Mouse (Mus musculus) kidney, embryonic 15.5 days (tissue): ENCODE measurements around the gene Adamts8. TPM values are rescaled to one million over a fixed set of nuclear protein-coding genes. Genes with fewer than 3 reads are reported as not detected.
A peak's percentile ranks its signal among the peaks of the same experiment; 100 is the strongest.

Source experiments
- ATAC-seq: fragments of 200-750 bp; cut with Nextera tagmentation; replicated peaks from 2 replicates; pipeline ENCODE4 v1.8.0; 2017; ENCODE audit warnings: moderate TSS enrichment; ENCODE audit not compliant: low FRiP score
- H3K27ac ChIP-seq: fragments of 300-500 bp; sonication (generic); 2 replicates; pipeline ENCODE4 v1.5.1; 2015; ENCODE audit warnings: mild to moderate bottlenecking, inconsistent platforms
- H3K27me3 ChIP-seq: fragments of 300-500 bp; sonication (generic); 2 replicates; pipeline ENCODE4 v1.6.1; 2015; ENCODE audit warnings: inconsistent platforms
- H3K36me3 ChIP-seq: fragments of 300-500 bp; sonication (generic); 2 replicates; pipeline ENCODE4 v1.6.1; 2015; ENCODE audit warnings: inconsistent platforms
- H3K4me1 ChIP-seq: fragments of 300-500 bp; sonication (generic); 2 replicates; pipeline ENCODE4 v1.6.1; 2015; ENCODE audit warnings: inconsistent platforms
- H3K4me2 ChIP-seq: fragments of 300-500 bp; sonication (generic); 2 replicates; pipeline ENCODE4 v1.6.1; 2015; ENCODE audit warnings: moderate library complexity, mild to moderate bottlenecking, inconsistent platforms
- H3K4me3 ChIP-seq: fragments of 300-500 bp; sonication (generic); replicated peaks from 2 replicates; pipeline ENCODE4 v1.5.1; 2015; ENCODE audit warnings: mild to moderate bottlenecking, inconsistent platforms
- H3K9ac ChIP-seq: fragments of 300-500 bp; sonication (generic); 2 replicates; pipeline ENCODE4 v1.6.1; 2015; ENCODE audit warnings: mild to moderate bottlenecking, inconsistent platforms
- H3K9me3 ChIP-seq: fragments of 300-500 bp; sonication (generic); replicated peaks from 2 replicates; pipeline ENCODE4 v1.6.1; 2016; ENCODE audit warnings: inconsistent platforms
- WGBS: fragments of 180-500 bp; shearing (Covaris S2); methylation state at CpG from one replicate; pipeline ENCODE4 v1.1.7; 2015; ENCODE audit warnings: mixed read lengths; 5-methylcytosine and 5-hydroxymethylcytosine counted together
- polyA plus RNA-seq: library from polyadenylated mRNA; unstranded; fragments of >200 nt; fragmentation: Nextera tagmentation; extraction: Ambion mirVana; gene quantifications from 2 replicates; pipeline ENCODE4 v1.2.1, GENCODE M21; 2015

Gene Adamts8
- polyA plus RNA-seq, 1 experiment from 2014 or later: 1.8 TPM

GRCm38 (mm10) chr9:30932346-30932745, 10.0 kb upstream of the Adamts8 start:
- Histone ChIP-seq H3K36me3 (no peaks in the 10 kb centered on the region), H3K4me1 (peaks cover 6% of the 10 kb centered on the region; the same call in 1 of the 2 replicates), H3K4me2 (no peak overlapping the region), H3K27me3 (peaks cover 2% of the 10 kb centered on the region; the same call in 1 of the 2 replicates), H3K9me3 (no peaks in the 10 kb centered on the region), H3K4me3 (no peak overlapping the region), H3K27ac (no peak overlapping the region), H3K9ac (no peak overlapping the region)
- no peak for ATAC-seq
- 72% methylated on average over 4 of the region's 4 CpGs for WGBS

- Histone ChIP-seq H3K9me3 (no peaks in the 10 kb centered on the region), H3K4me2 (no peak overlapping the region), H3K36me3 (no peaks in the 10 kb centered on the region), H3K9ac (no peak overlapping the region), H3K4me1 (peaks cover 6% of the 10 kb centered on the region; the same call in 1 of the 2 replicates), H3K4me3 (no peak overlapping the region), H3K27ac (no peak overlapping the region), H3K27me3 (peaks cover 13% of the 10 kb centered on the region)
- no peak for ATAC-seq
- 47% methylated on average over 6 of the region's 6 CpGs for WGBS
Observed at GRCm38 (mm10) chr9:30934827-30935226, 7.5 kb upstream of the Adamts8 start.

GRCm38 (mm10) chr9:30936674-30937438, 5.5 kb upstream of the Adamts8 start:
- Histone ChIP-seq H3K27ac (no peak overlapping the region), H3K4me3 (no peak overlapping the region), H3K4me1 (peaks cover 6% of the 10 kb centered on the region; the same call in 1 of the 2 replicates), H3K4me2 (peak overlapping the region; percentile 38; the same call in 1 of the 2 replicates), H3K36me3 (no peaks in the 10 kb centered on the region), H3K9ac (no peak overlapping the region), H3K27me3 (peaks cover 28% of the 10 kb centered on the region), H3K9me3 (no peaks in the 10 kb centered on the region)
- whole genome bisulfite sequencing: 37% methylated on average over 9 of the region's 9 CpGs
- ATAC-seq: peak; percentile 62

GRCm38 (mm10) chr9:30940328-30940727, 2.0 kb upstream of the Adamts8 start:
- H3K27me3 ChIP-seq: peaks cover 63% of the 10 kb centered on the region
- H3K4me2 ChIP-seq: no peak overlapping the region
- no peak overlapping the region for H3K9ac ChIP-seq
- H3K4me3 ChIP-seq: no peak overlapping the region
- H3K27ac ChIP-seq: no peak overlapping the region
- WGBS: 3% methylated on average over 6 of the region's 6 CpGs
- no peak for ATAC-seq
- H3K36me3 ChIP-seq: no peaks in the 10 kb centered on the region
- peaks cover 25% of the 10 kb centered on the region for H3K4me1 ChIP-seq
- H3K9me3 ChIP-seq: no peaks in the 10 kb centered on the region

GRCm38 (mm10) chr9:30943341-30943740, 979 bp downstream of the Adamts8 start:
- H3K4me2 ChIP-seq: peak overlapping the region; percentile 99
- no peaks in the 10 kb centered on the region for H3K36me3 ChIP-seq
- peaks cover 19% of the 10 kb centered on the region for H3K4me1 ChIP-seq
- H3K4me3 ChIP-seq: peak overlapping the region; percentile 59
- no peaks in the 10 kb centered on the region for H3K9me3 ChIP-seq
- H3K9ac ChIP-seq: peak overlapping the region; percentile 45
- under 1% methylated on average over 14 of the region's 14 CpGs for WGBS
- H3K27me3 ChIP-seq: peaks cover 76% of the 10 kb centered on the region
- 0 out of 2 replicates have a peak, but pooled peaks have one; percentile 5 for ATAC-seq
- no peak overlapping the region for H3K27ac ChIP-seq

- Histone ChIP-seq H3K27me3 (peaks cover 69% of the 10 kb centered on the region), H3K4me3 (no peak overlapping the region), H3K36me3 (no peaks in the 10 kb centered on the region), H3K9ac (no peak overlapping the region), H3K9me3 (no peaks in the 10 kb centered on the region), H3K27ac (no peak overlapping the region), H3K4me1 (peaks cover 19% of the 10 kb centered on the region), H3K4me2 (no peak overlapping the region)
- no peak for ATAC-seq
- 25% methylated on average over 1 of the region's 1 CpGs for WGBS
Observed at GRCm38 (mm10) chr9:30944234-30944633, 1.9 kb downstream of the Adamts8 start.

- no peak for ATAC-seq
- H3K9me3 ChIP-seq: no peaks in the 10 kb centered on the region
- no peak overlapping the region for H3K27ac ChIP-seq
- WGBS: 63% methylated on average over 1 of the region's 1 CpGs
- H3K4me1 ChIP-seq: peaks cover 19% of the 10 kb centered on the region
- no peak overlapping the region for H3K4me3 ChIP-seq
- no peak overlapping the region for H3K9ac ChIP-seq
- no peak overlapping the region for H3K4me2 ChIP-seq
- H3K27me3 ChIP-seq: peaks cover 66% of the 10 kb centered on the region
- H3K36me3 ChIP-seq: no peaks in the 10 kb centered on the region
Observed at GRCm38 (mm10) chr9:30945276-30945675, 2.9 kb downstream of the Adamts8 start.

- Histone ChIP-seq H3K4me2 (no peak overlapping the region), H3K36me3 (no peaks in the 10 kb centered on the region), H3K27ac (no peak overlapping the region), H3K4me1 (no peaks in the 10 kb centered on the region), H3K9me3 (no peaks in the 10 kb centered on the region), H3K9ac (no peak overlapping the region), H3K4me3 (no peak overlapping the region), H3K27me3 (peaks cover 26% of the 10 kb centered on the region)
- WGBS: 80% methylated on average over 3 of the region's 3 CpGs
- ATAC-seq: no peak
Observed at GRCm38 (mm10) chr9:30949422-30949821, 7.1 kb downstream of the Adamts8 start.

- no peaks in the 10 kb centered on the region for H3K4me1 ChIP-seq
- H3K4me2 ChIP-seq: no peak overlapping the region
- WGBS: 76% methylated on average over 4 of the region's 4 CpGs
- no peaks in the 10 kb centered on the region for H3K9me3 ChIP-seq
- H3K27ac ChIP-seq: no peak overlapping the region
- H3K9ac ChIP-seq: no peak overlapping the region
- peaks cover 20% of the 10 kb centered on the region for H3K27me3 ChIP-seq
- no peaks in the 10 kb centered on the region for H3K36me3 ChIP-seq
- no peak overlapping the region for H3K4me3 ChIP-seq
- ATAC-seq: no peak
Observed at GRCm38 (mm10) chr9:30949971-30950370, 7.6 kb downstream of the Adamts8 start.

- Histone ChIP-seq H3K4me2 (no peak overlapping the region), H3K27ac (no peak overlapping the region), H3K4me1 (no peaks in the 10 kb centered on the region), H3K9ac (no peak overlapping the region), H3K4me3 (no peak overlapping the region), H3K36me3 (no peaks in the 10 kb centered on the region), H3K9me3 (no peaks in the 10 kb centered on the region), H3K27me3 (peaks cover 14% of the 10 kb centered on the region)
- ATAC-seq: no peak
- 64% methylated on average over 4 of the region's 4 CpGs for WGBS
Observed at GRCm38 (mm10) chr9:30950592-30950991, 8.2 kb downstream of the Adamts8 start.

GRCm38 (mm10) chr9:30951461-30951860, 9.1 kb downstream of the Adamts8 start:
- Histone ChIP-seq H3K27ac (no peak overlapping the region), H3K9ac (no peak overlapping the region), H3K4me1 (no peaks in the 10 kb centered on the region), H3K4me2 (no peak overlapping the region), H3K36me3 (no peaks in the 10 kb centered on the region), H3K9me3 (no peaks in the 10 kb centered on the region), H3K4me3 (no peak overlapping the region), H3K27me3 (peaks cover 5% of the 10 kb centered on the region; the same call in 1 of the 2 replicates)
- ATAC-seq: no peak
- 85% methylated on average over 5 of the region's 5 CpGs for WGBS

- H3K36me3 ChIP-seq: no peaks in the 10 kb centered on the region
- H3K4me2 ChIP-seq: no peak overlapping the region
- H3K4me1 ChIP-seq: no peaks in the 10 kb centered on the region
- no peak overlapping the region for H3K9ac ChIP-seq
- H3K27ac ChIP-seq: no peak overlapping the region
- 52% methylated on average over 8 of the region's 8 CpGs for WGBS
- no peak for ATAC-seq
- no peak overlapping the region for H3K4me3 ChIP-seq
- no peaks in the 10 kb centered on the region for H3K9me3 ChIP-seq
- H3K27me3 ChIP-seq: no peaks in the 10 kb centered on the region
Observed at GRCm38 (mm10) chr9:30953287-30953686, 10.9 kb downstream of the Adamts8 start.
